Mouse (Mus musculus): ENCODE measurements at regions not wholly inside any gene's neighbourhood (a gene's known extent, or its start where the extent isn't known, plus 50 kb on each side); places are given as distances from the start of the nearest gene placed in this dataset.

DNA sequence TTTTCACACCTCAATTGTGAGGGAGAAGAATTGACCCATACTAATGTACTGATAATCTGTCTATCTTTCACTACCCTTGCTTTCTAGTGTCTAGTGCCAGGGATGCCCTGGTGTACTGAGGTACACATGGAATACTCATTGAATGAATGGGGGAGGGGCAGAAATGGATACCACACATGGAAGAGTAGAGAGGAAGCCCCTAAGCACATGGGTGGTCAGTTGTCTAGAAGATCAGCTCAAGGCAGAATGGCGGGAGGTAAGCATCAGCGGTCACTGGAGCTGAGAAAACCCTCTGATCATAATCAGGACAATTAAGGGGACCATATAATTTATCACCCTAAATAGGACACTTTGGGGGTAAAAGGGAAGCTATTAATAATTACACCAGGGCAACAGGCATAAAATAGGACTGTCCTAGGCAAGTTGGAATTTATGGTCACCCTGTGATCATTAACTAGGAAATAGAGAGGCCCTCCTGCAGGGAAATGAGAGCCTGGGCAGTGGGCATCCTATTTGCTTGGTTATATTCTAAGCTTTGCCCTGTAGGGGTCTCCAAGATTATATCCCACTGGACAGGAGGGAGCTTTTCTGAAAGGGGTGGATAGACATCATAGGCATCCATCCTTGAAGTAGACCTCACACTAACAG, 185.3 kb downstream of the Mycn start:
- Histone ChIP-seq H3K4me2 (ENCODE audit: low read depth) (no peak overlapping the region), H3K27me3 (ENCODE audit: control insufficient read depth, insufficient read depth, low read length) (no peaks in the 10 kb centered on the region), H3K4me3 (ENCODE audit: insufficient read depth in 1 of 2, low read depth in 2 of 2, low read length in 2 of 2) (no peak overlapping the region), H3K9me3 (ENCODE audit: control insufficient read depth, low read length) (no peaks in the 10 kb centered on the region), H3K27ac (no peak overlapping the region), H3K4me1 (replicated peaks; ENCODE audit: control insufficient read depth in 2 of 2, insufficient read depth in 2 of 2, low read length in 1 of 2) (no peaks in the 10 kb centered on the region), H3K36me3 (replicated peaks; ENCODE audit: control insufficient read depth, insufficient read depth, low read depth) (no peaks in the 10 kb centered on the region), H3K9ac (replicated peaks) (no peak overlapping the region)
- DNase-seq (ENCODE audit: low read depth in 3 of 3, low spot score in 3 of 3): no peak
- ATAC-seq (ENCODE audit: insufficient read depth): no peak
- 49% methylated on average over 2 of the region's 2 CpGs for WGBS (ENCODE audit: insufficient replicate concordance)
- TF ChIP-seq EP300 (IDR thresholded peaks at IDR 0.05; ENCODE audit: low read depth): no peak
- no peak for TF ChIP-seq CTCF (IDR thresholded peaks at IDR 0.05; ENCODE audit: low read depth)

DNA sequence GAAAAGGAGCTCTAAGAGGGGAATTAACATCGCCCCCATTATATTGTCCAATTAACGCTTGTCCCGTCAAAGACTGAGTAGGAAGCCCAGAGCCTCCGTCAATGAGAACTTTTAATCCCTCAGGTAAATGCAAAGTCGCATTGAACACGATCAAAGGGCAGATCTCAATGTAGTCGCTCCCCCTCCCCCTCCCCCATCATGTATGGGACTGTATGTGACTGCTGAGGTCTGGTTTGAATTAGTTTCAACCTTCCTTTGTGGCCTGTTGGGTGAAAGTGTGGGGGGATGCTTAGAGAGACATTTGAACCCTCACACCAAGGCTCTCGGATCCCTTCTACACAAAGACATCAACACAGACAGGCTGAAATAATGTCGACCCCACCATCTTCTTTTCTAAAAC, 187.9 kb downstream of the Mycn start:
- H3K36me3 ChIP-seq (replicated peaks; ENCODE audit: control insufficient read depth, insufficient read depth, low read depth): no peaks in the 10 kb centered on the region
- H3K27ac ChIP-seq: no peak overlapping the region
- ATAC-seq (ENCODE audit: insufficient read depth) (no peak), DNase-seq (ENCODE audit: low read depth in 3 of 3, low spot score in 3 of 3) (no peak)
- H3K9me3 ChIP-seq (ENCODE audit: control insufficient read depth, low read length): no peaks in the 10 kb centered on the region
- TF ChIP-seq EP300 (IDR thresholded peaks at IDR 0.05; ENCODE audit: low read depth) (no peak), CTCF (IDR thresholded peaks at IDR 0.05; ENCODE audit: low read depth) (no peak)
- H3K4me2 ChIP-seq (ENCODE audit: low read depth): no peak overlapping the region
- H3K4me1 ChIP-seq (replicated peaks; ENCODE audit: control insufficient read depth in 2 of 2, insufficient read depth in 2 of 2, low read length in 1 of 2): no peaks in the 10 kb centered on the region
- no peak overlapping the region for H3K4me3 ChIP-seq (ENCODE audit: insufficient read depth in 1 of 2, low read depth in 2 of 2, low read length in 2 of 2)
- H3K9ac ChIP-seq (replicated peaks): no peak overlapping the region
- 61% methylated on average over 9 of the region's 9 CpGs for WGBS (ENCODE audit: insufficient replicate concordance)
- H3K27me3 ChIP-seq (ENCODE audit: control insufficient read depth, insufficient read depth, low read length): no peaks in the 10 kb centered on the region

DNA sequence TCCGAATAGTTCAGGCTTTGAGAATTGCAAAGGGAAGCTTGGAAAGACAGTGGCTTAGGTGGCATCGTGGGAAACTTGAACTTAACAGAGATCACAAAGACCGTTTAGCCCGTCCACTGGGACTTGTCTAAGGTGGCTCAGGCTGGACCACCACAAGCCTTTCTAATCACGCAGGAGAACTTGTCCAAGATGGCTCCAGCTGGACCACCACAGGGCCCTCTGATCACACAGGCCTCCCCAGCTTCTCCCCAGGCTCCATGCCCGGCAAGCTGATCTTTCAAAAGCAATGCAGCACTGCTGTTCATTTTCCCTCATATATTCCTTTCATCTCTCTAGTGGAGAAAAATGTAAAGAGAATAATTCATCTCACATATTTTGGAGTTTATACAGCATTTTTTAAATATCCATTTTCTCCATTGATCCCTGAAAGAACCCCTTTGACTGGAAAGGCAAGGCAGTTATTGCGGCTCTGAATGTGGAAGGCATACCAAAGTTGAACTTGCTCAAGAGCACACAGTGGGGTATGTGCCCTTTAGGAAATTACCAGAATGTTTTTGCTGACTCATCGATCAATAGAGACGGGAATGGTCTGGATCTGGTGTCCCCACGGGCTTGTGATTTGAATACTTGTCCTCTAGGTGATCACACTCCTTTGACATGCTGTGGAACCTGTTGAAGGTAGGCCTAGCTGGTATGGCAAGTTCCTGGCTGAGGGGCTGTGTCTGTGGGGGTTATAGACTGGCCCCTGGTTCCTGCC, 189.9 kb downstream of the Mycn start:
- no peak for DNase-seq (ENCODE audit: low read depth in 3 of 3, low spot score in 3 of 3)
- no peak overlapping the region for H3K4me2 ChIP-seq (ENCODE audit: low read depth)
- H3K4me1 ChIP-seq (replicated peaks; ENCODE audit: control insufficient read depth in 2 of 2, insufficient read depth in 2 of 2, low read length in 1 of 2): no peaks in the 10 kb centered on the region
- no peaks in the 10 kb centered on the region for H3K27me3 ChIP-seq (ENCODE audit: control insufficient read depth, insufficient read depth, low read length)
- no peaks in the 10 kb centered on the region for H3K36me3 ChIP-seq (replicated peaks; ENCODE audit: control insufficient read depth, insufficient read depth, low read depth)
- 56% methylated on average over 10 of the region's 10 CpGs for WGBS (ENCODE audit: insufficient replicate concordance)
- no peak overlapping the region for H3K9ac ChIP-seq (replicated peaks)
- ATAC-seq (ENCODE audit: insufficient read depth): no peak
- H3K4me3 ChIP-seq (ENCODE audit: insufficient read depth in 1 of 2, low read depth in 2 of 2, low read length in 2 of 2): no peak overlapping the region
- H3K27ac ChIP-seq: no peak overlapping the region
- no peaks in the 10 kb centered on the region for H3K9me3 ChIP-seq (ENCODE audit: control insufficient read depth, low read length)
- TF ChIP-seq EP300 (IDR thresholded peaks at IDR 0.05; ENCODE audit: low read depth): no peak
- TF ChIP-seq CTCF (IDR thresholded peaks at IDR 0.05; ENCODE audit: low read depth): no peak

DNA sequence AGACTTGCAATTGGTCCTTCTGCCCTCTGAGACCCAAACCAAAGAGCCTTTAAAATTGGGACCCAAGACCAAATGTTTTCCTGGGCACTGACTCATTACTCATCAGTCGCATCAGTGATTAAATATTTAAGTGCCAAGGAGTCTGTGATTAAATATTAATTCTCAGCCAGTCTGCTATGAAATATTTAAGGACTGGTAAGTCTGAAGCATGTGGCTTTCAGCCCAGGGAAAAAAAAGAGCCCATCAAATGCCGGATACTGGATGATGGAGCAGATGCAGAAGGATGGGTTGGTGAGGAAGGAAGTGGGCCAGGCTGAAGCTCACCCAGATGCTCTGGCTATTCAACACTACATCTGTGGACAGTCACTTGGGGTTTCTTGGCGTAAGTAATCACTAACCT, 192.0 kb downstream of the Mycn start:
- DNase-seq (ENCODE audit: low read depth in 3 of 3, low spot score in 3 of 3) (no peak), ATAC-seq (ENCODE audit: insufficient read depth) (no peak)
- Histone ChIP-seq H3K9ac (replicated peaks) (no peak overlapping the region), H3K4me2 (ENCODE audit: low read depth) (no peak overlapping the region), H3K27me3 (ENCODE audit: control insufficient read depth, insufficient read depth, low read length) (no peaks in the 10 kb centered on the region), H3K9me3 (ENCODE audit: control insufficient read depth, low read length) (no peaks in the 10 kb centered on the region), H3K4me1 (replicated peaks; ENCODE audit: control insufficient read depth in 2 of 2, insufficient read depth in 2 of 2, low read length in 1 of 2) (no peaks in the 10 kb centered on the region), H3K27ac (no peak overlapping the region), H3K36me3 (replicated peaks; ENCODE audit: control insufficient read depth, insufficient read depth, low read depth) (no peaks in the 10 kb centered on the region), H3K4me3 (ENCODE audit: insufficient read depth in 1 of 2, low read depth in 2 of 2, low read length in 2 of 2) (no peak overlapping the region)
- TF ChIP-seq CTCF (IDR thresholded peaks at IDR 0.05; ENCODE audit: low read depth) (no peak), EP300 (IDR thresholded peaks at IDR 0.05; ENCODE audit: low read depth) (no peak)
- 42% methylated on average over 3 of the region's 3 CpGs for WGBS (ENCODE audit: insufficient replicate concordance)

DNA sequence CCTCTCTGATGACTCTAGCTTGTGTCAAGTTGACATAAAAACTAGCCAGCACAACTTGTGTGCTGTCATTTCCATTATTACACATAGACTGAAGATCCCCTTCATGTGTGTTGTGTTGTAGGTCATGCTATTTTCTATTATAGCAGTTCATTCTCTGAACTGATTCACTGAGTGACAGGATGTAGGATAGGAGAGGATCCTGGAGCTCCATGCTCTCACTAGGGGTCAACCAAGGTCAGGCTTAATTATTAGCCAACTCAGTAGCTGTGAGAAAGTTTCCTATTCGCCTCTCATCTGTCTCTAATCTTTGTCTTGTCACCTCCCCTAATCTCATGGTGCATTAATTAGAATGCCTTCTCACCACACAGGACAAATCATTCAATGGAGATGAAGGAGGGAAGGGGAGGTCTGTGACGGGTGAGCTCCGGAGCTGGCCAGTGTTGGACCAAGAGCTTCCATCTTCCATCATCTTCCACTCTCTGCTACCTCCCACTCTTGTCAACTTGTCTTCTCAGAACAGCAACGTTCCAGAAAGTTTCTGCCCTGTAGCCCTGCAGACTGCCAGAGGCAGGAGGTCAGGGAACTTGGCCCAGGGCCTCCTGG, 194.8 kb downstream of the Mycn start:
- no peak for ATAC-seq (ENCODE audit: insufficient read depth)
- DNase-seq (ENCODE audit: low read depth in 3 of 3, low spot score in 3 of 3): peak in 1 of 3 experiments; percentile 4
- Histone ChIP-seq H3K4me3 (ENCODE audit: insufficient read depth in 1 of 2, low read depth in 2 of 2, low read length in 2 of 2) (no peak overlapping the region), H3K9me3 (ENCODE audit: control insufficient read depth, low read length) (no peaks in the 10 kb centered on the region), H3K4me1 (replicated peaks; ENCODE audit: control insufficient read depth in 2 of 2, insufficient read depth in 2 of 2, low read length in 1 of 2) (no peaks in the 10 kb centered on the region), H3K27ac (no peak overlapping the region), H3K27me3 (ENCODE audit: control insufficient read depth, insufficient read depth, low read length) (no peaks in the 10 kb centered on the region), H3K36me3 (replicated peaks; ENCODE audit: control insufficient read depth, insufficient read depth, low read depth) (no peaks in the 10 kb centered on the region), H3K4me2 (ENCODE audit: low read depth) (no peak overlapping the region), H3K9ac (replicated peaks) (no peak overlapping the region)
- WGBS (ENCODE audit: insufficient replicate concordance): 49% methylated on average over 4 of the region's 4 CpGs
- no peak for TF ChIP-seq CTCF (IDR thresholded peaks at IDR 0.05; ENCODE audit: low read depth)
- no peak for TF ChIP-seq EP300 (IDR thresholded peaks at IDR 0.05; ENCODE audit: low read depth)
